Mouse (Mus musculus): ENCODE results near the gene Il4i1.

GRCm38 (mm10) chr7:44835373-44836015 is 19.3 kb downstream of the Il4i1 start:
- TF ChIP-seq POLR2A (IDR thresholded peaks at IDR 0.05; ENCODE audit: low read depth, low read length), result no peak
- TF ChIP-seq CTCF (IDR thresholded peaks at IDR 0.05; ENCODE audit: extremely low read depth, insufficient read length, insufficient replicate concordance, low read depth, low read length), result no peak

All from small intestine, adult 2 months (tissue).